Mouse (Mus musculus) erythroblast, embryonic 14.5 days (primary cell): Measurements from ENCODE around the gene Aamp.

Experiments used
- GATA1 ChIP-seq: IDR thresholded peaks from 2 replicates; pipeline ENCODE4 v1.6.1; 2012; ENCODE audit warnings: low read length, inconsistent platforms, mixed read lengths
- TAL1 ChIP-seq: IDR thresholded peaks from 3 replicates; pipeline ENCODE4 v1.6.1; 2012; ENCODE audit warnings: low read length, inconsistent platforms, mixed read lengths

- TF ChIP-seq TAL1 (no peak), GATA1 (no peak)
Measured at GRCm38 (mm10) chr1:74332241-74332763, 47.8 kb upstream of the Aamp start.
